Comparison of ENCODE assay signal across 22 mouse cellular contexts in genomic region chr1:40634608-40635007, GRCm38 (mm10). TPM values are rescaled to one million over a fixed set of nuclear protein-coding genes. Genes with fewer than 3 reads are reported as not detected.
DNase-seq lines count a peak whose midpoint lies in the region; ATAC-seq and TF ChIP-seq lines count a peak whose summit lies in the region.
"Had no signal": no experiment of that assay in that cellular context is flagged by ENCODE, and none has a peak within 500 bp of the region (broad histone marks: within the 10 kb centered on the region; RNA-seq: fewer than 3 reads in every experiment).

No protein-coding gene starts in this region.

- no peaks in the 10 kb centered on the region for H3K36me3 ChIP-seq in hindbrain, embryonic 12.5 days
- H3K36me3 ChIP-seq in hindbrain, postnatal 0 days (ENCODE audit: insufficient read depth, low read length), result no peaks in the 10 kb centered on the region
- H3K36me3 ChIP-seq in liver, postnatal 0 days (replicated peaks; ENCODE audit: insufficient read depth, low read length), result no peaks in the 10 kb centered on the region
- H3K36me3 ChIP-seq: forebrain, embryonic 15.5 days; hindbrain, embryonic 15.5 days; limb, embryonic 15.5 days had no signal

- no peak overlapping the region for H3K4me3 ChIP-seq in hindbrain, embryonic 12.5 days
- H3K4me3 ChIP-seq in hindbrain, postnatal 0 days (ENCODE audit: low read length), result no peak overlapping the region
- no peak overlapping the region for H3K4me3 ChIP-seq in liver, postnatal 0 days (ENCODE audit: low read depth, low read length)
- H3K4me3 ChIP-seq: forebrain, embryonic 15.5 days; hindbrain, embryonic 15.5 days; limb, embryonic 15.5 days had no signal

- H3K4me1 ChIP-seq in hindbrain, embryonic 12.5 days, result peaks cover 9% of the 10 kb centered on the region
- H3K4me1 ChIP-seq in hindbrain, postnatal 0 days (ENCODE audit: insufficient read depth, low read length), result no peaks in the 10 kb centered on the region
- H3K4me1 ChIP-seq in liver, postnatal 0 days (ENCODE audit: insufficient read depth), result peaks cover 2% of the 10 kb centered on the region; the same call in 1 of the 2 replicates
- H3K4me1 ChIP-seq: forebrain, embryonic 15.5 days; hindbrain, embryonic 15.5 days; limb, embryonic 15.5 days had no signal

- TF ChIP-seq EP300 in liver, postnatal 0 days (IDR thresholded peaks at IDR 0.05; ENCODE audit: low read depth), result no peak

- DNase-seq in hindbrain, postnatal 0 days (ENCODE audit: low spot score), result no peak
- DNase-seq in liver, postnatal 0 days, result peak; percentile 23
- DNase-seq in liver (no peak), 416B (ENCODE audit: low read depth) (peak; percentile 17)
- no peak for DNase-seq in testis, postnatal 14 days (ENCODE audit: low spot score)
- DNase-seq: cerebellum, adult 2 months; cerebellum, postnatal 36 days; gastrocnemius, postnatal 36 days; heart, postnatal 10 days; kidney, adult 11 months; kidney, postnatal 36 days; right cerebral cortex, postnatal 4 days; thymus, postnatal 25 days had no signal

- TF ChIP-seq CTCF in hindbrain, postnatal 0 days (IDR thresholded peaks at IDR 0.05; ENCODE audit: low read depth), result no peak
- TF ChIP-seq CTCF in liver, postnatal 0 days (IDR thresholded peaks at IDR 0.05; ENCODE audit: low read depth), result no peak

- no peak for ATAC-seq in hindbrain, embryonic 12.5 days (ENCODE audit: low FRiP score)
- ATAC-seq in hindbrain, postnatal 0 days, result no peak
- no peak for ATAC-seq in liver, postnatal 0 days
- ATAC-seq in common myeloid progenitor, adult 5-6 weeks (replicated peaks; ENCODE audit: low read depth, poor library complexity, severe bottlenecking), result peak; percentile 54; the same call in 1 of the 2 replicates
- ATAC-seq: forebrain, embryonic 15.5 days had no signal

- 60% methylated on average over 4 of the region's 4 CpGs for WGBS in hindbrain, embryonic 12.5 days
- WGBS in hindbrain, postnatal 0 days, result 44% methylated on average over 4 of the region's 4 CpGs
- 50% methylated on average over 4 of the region's 4 CpGs for WGBS in liver, postnatal 0 days (ENCODE audit: insufficient replicate concordance)

- 0 out of 2 replicates have a peak overlapping the region, but pooled peaks have one; percentile 23 for H3K27ac ChIP-seq in hindbrain, embryonic 12.5 days
- H3K27ac ChIP-seq in hindbrain, postnatal 0 days, result no peak overlapping the region
- H3K27ac ChIP-seq in liver, postnatal 0 days (ENCODE audit: low read depth), result no peak overlapping the region
- H3K27ac ChIP-seq: forebrain, embryonic 15.5 days; hindbrain, embryonic 15.5 days; limb, embryonic 15.5 days had no signal

- no peaks in the 10 kb centered on the region for H3K27me3 ChIP-seq in hindbrain, embryonic 12.5 days
- H3K27me3 ChIP-seq in hindbrain, postnatal 0 days (ENCODE audit: insufficient read depth, low read length), result no peaks in the 10 kb centered on the region
- H3K27me3 ChIP-seq in liver, postnatal 0 days (ENCODE audit: insufficient read depth, low read length), result no peaks in the 10 kb centered on the region
- H3K27me3 ChIP-seq: forebrain, embryonic 15.5 days; hindbrain, embryonic 15.5 days; limb, embryonic 15.5 days had no signal

- H3K4me2 ChIP-seq in hindbrain, embryonic 12.5 days (replicated peaks), result no peak overlapping the region
- no peak overlapping the region for H3K4me2 ChIP-seq in hindbrain, postnatal 0 days (ENCODE audit: low read depth, low read length)
- no peak overlapping the region for H3K4me2 ChIP-seq in liver, postnatal 0 days (ENCODE audit: low read depth, low read length)
- H3K4me2 ChIP-seq: forebrain, embryonic 15.5 days; heart, embryonic 11.5 days; hindbrain, embryonic 15.5 days; limb, embryonic 15.5 days had no signal

- no peaks in the 10 kb centered on the region for H3K9me3 ChIP-seq in hindbrain, embryonic 12.5 days (replicated peaks)
- H3K9me3 ChIP-seq in hindbrain, postnatal 0 days (ENCODE audit: low read length), result no peaks in the 10 kb centered on the region
- H3K9me3 ChIP-seq in liver, postnatal 0 days (ENCODE audit: low read length), result no peaks in the 10 kb centered on the region
- H3K9me3 ChIP-seq: forebrain, embryonic 15.5 days; hindbrain, embryonic 15.5 days; limb, embryonic 15.5 days had no signal

- no peak overlapping the region for H3K9ac ChIP-seq in hindbrain, embryonic 12.5 days
- no peak overlapping the region for H3K9ac ChIP-seq in hindbrain, postnatal 0 days (replicated peaks; ENCODE audit: low read length)
- H3K9ac ChIP-seq in liver, postnatal 0 days (replicated peaks), result no peak overlapping the region
- H3K9ac ChIP-seq: forebrain, embryonic 15.5 days; hindbrain, embryonic 15.5 days; limb, embryonic 15.5 days had no signal

RNA-seq across cellular contexts. Expression of gene Slc9a2, which starts 45.8 kb away (rescaled TPM):
- polyA plus RNA-seq in hindbrain, embryonic 12.5 days (2016; fragmentation: Nextera tagmentation; extraction: Ambion mirVana), result 0.13 and 0.16 TPM in 2 replicates
- total RNA-seq in hindbrain, postnatal 0 days (2014; rRNA removed), result 2.7 and 3.5 TPM in 2 replicates
- polyA plus RNA-seq in hindbrain, postnatal 0 days (2015; fragmentation: Nextera tagmentation; extraction: Ambion mirVana), result 0.78 and 0.92 TPM in 2 replicates
- polyA plus RNA-seq in liver, postnatal 0 days (2015; fragmentation: Nextera tagmentation; extraction: Ambion mirVana), result 0.04 TPM in 1 of 2 replicates, not detected in the other
- 0.29 and 0.50 TPM in 2 replicates for total RNA-seq in common myeloid progenitor, adult 5-6 weeks (2017)
- polyA plus RNA-seq: heart, embryonic 11.5 days had no signal

RNA-seq across cellular contexts. Expression of gene Slc9a4, which starts 54.7 kb away (rescaled TPM):
- 0.26 TPM in 1 of 2 replicates, not detected in the other for polyA plus RNA-seq in hindbrain, embryonic 12.5 days (2016; fragmentation: Nextera tagmentation; extraction: Ambion mirVana)
- 0.58 and 0.65 TPM in 2 replicates for total RNA-seq in hindbrain, postnatal 0 days (2014; rRNA removed)
- polyA plus RNA-seq in hindbrain, postnatal 0 days (2015; fragmentation: Nextera tagmentation; extraction: Ambion mirVana), result 0.10 TPM in 1 of 2 replicates, not detected in the other
- polyA plus RNA-seq in liver, postnatal 0 days (2015; fragmentation: Nextera tagmentation; extraction: Ambion mirVana), result not detected in 2 replicates
- not detected in 2 replicates for total RNA-seq in common myeloid progenitor, adult 5-6 weeks (2017)
- total RNA-seq: adrenal gland, adult 18-20 months; heart, postnatal 10 days; megakaryocyte-erythroid progenitor cell, adult 5-6 weeks had no signal
- polyA plus RNA-seq: forebrain, embryonic 15.5 days; heart, embryonic 11.5 days; hindbrain, embryonic 15.5 days; limb, embryonic 15.5 days; liver, embryonic 16.5 days had no signal

Comparison
In these comparisons a context has a peak if more than half of its experiments do, and no peak if none do; other contexts are left out.
1. DNase-seq: peak in liver, postnatal 0 days (single experiment) and 416B (single experiment); none in hindbrain, postnatal 0 days (single experiment), liver (single experiment) and testis, postnatal 14 days (single experiment).